Mouse (Mus musculus): ENCODE results near the gene Abhd8. TPM values are rescaled to one million over a fixed set of nuclear protein-coding genes. Genes with fewer than 3 reads are reported as not detected.
"Not testable (repeated sequence)": the region's sequence is repeated elsewhere in the genome, so short reads cannot be mapped to it uniquely, and the experiment has no call there.

The Abhd8 gene
- polyA plus RNA-seq, 1 experiment from 2014 or later: 136 TPM

- Histone ChIP-seq H3K4me3 (no peak overlapping the region), H3K4me2 (no peak overlapping the region), H3K9ac (no peak overlapping the region), H3K9me3 (no peaks in the 10 kb centered on the region), H3K27me3 (0 out of 2 replicates have a peak, but pooled peaks cover 3% of the 10 kb centered on the region), H3K36me3 (peaks cover 6% of the 10 kb centered on the region), H3K4me1 (replicated peaks) (no peaks in the 10 kb centered on the region), H3K27ac (no peak overlapping the region)
- 48% methylated on average over 11 of the region's 11 CpGs for WGBS
- no peak for ATAC-seq (ENCODE audit: low FRiP score)
Measured at GRCm38 (mm10) chr8:71451777-71452176, 11.7 kb downstream of the Abhd8 start.

GRCm38 (mm10) chr8:71451337-71451736, 12.1 kb downstream of the Abhd8 start:
- no peak overlapping the region for H3K27ac ChIP-seq
- no peak for ATAC-seq (ENCODE audit: low FRiP score)
- 0 out of 2 replicates have a peak, but pooled peaks cover 3% of the 10 kb centered on the region for H3K27me3 ChIP-seq
- peaks cover 2% of the 10 kb centered on the region for H3K36me3 ChIP-seq
- no peak overlapping the region for H3K4me2 ChIP-seq
- H3K4me1 ChIP-seq (replicated peaks): no peaks in the 10 kb centered on the region
- H3K4me3 ChIP-seq: no peak overlapping the region
- no peaks in the 10 kb centered on the region for H3K9me3 ChIP-seq
- H3K9ac ChIP-seq: no peak overlapping the region
- 67% methylated on average over 4 of the region's 4 CpGs for WGBS

GRCm38 (mm10) chr8:71445096-71445495, 18.4 kb downstream of the Abhd8 start:
- no peaks in the 10 kb centered on the region for H3K4me1 ChIP-seq (replicated peaks)
- H3K9ac ChIP-seq: no peak overlapping the region
- no peak overlapping the region for H3K27ac ChIP-seq
- no peaks in the 10 kb centered on the region for H3K9me3 ChIP-seq
- H3K27me3 ChIP-seq: peaks cover 9% of the 10 kb centered on the region
- no peaks in the 10 kb centered on the region for H3K36me3 ChIP-seq
- WGBS: 87% methylated on average over 7 of the region's 7 CpGs
- no peak overlapping the region for H3K4me3 ChIP-seq
- ATAC-seq (ENCODE audit: low FRiP score): no peak
- no peak overlapping the region for H3K4me2 ChIP-seq

GRCm38 (mm10) chr8:71441404-71441803, 22.1 kb downstream of the Abhd8 start:
- Histone ChIP-seq H3K9ac (no peak overlapping the region), H3K27ac (no peak overlapping the region), H3K36me3 (no peaks in the 10 kb centered on the region), H3K4me3 (no peak overlapping the region), H3K4me1 (replicated peaks) (no peaks in the 10 kb centered on the region), H3K4me2 (no peak overlapping the region), H3K9me3 (no peaks in the 10 kb centered on the region), H3K27me3 (peaks cover 13% of the 10 kb centered on the region)
- ATAC-seq (ENCODE audit: low FRiP score): no peak
- WGBS: under 1% methylated on average over 7 of the region's 7 CpGs

GRCm38 (mm10) chr8:71437041-71437440, 26.4 kb downstream of the Abhd8 start:
- 50% methylated on average over 3 of the region's 3 CpGs for WGBS

GRCm38 (mm10) chr8:71432935-71433334, 30.5 kb downstream of the Abhd8 start:
- ATAC-seq (ENCODE audit: low FRiP score): not testable (repeated sequence)

More at GRCm38 (mm10) chr8:71437041-71437440, 26.4 kb downstream of the Abhd8 start:
- Histone ChIP-seq H3K36me3 (no peaks in the 10 kb centered on the region), H3K4me1 (replicated peaks) (no peaks in the 10 kb centered on the region), H3K4me2 (no peak overlapping the region), H3K9ac (no peak overlapping the region), H3K27me3 (peaks cover 9% of the 10 kb centered on the region), H3K27ac (no peak overlapping the region), H3K4me3 (no peak overlapping the region), H3K9me3 (no peaks in the 10 kb centered on the region)
- no peak for ATAC-seq (ENCODE audit: low FRiP score)

GRCm38 (mm10) chr8:71422121-71422520, 41.3 kb downstream of the Abhd8 start:
- no peak overlapping the region for H3K9ac ChIP-seq

More at GRCm38 (mm10) chr8:71432935-71433334, 30.5 kb downstream of the Abhd8 start:
- H3K4me2 ChIP-seq; H3K4me1 ChIP-seq (replicated peaks); H3K27ac ChIP-seq; H3K9ac ChIP-seq; H3K9me3 ChIP-seq; H3K4me3 ChIP-seq; H3K27me3 ChIP-seq; H3K36me3 ChIP-seq: not testable (repeated sequence)
- 85% methylated on average over 1 of the region's 1 CpGs for WGBS

GRCm38 (mm10) chr8:71411535-71412273, 51.8 kb downstream of the Abhd8 start:
- Histone ChIP-seq H3K9ac (no peak overlapping the region), H3K4me3 (no peak overlapping the region), H3K36me3 (no peaks in the 10 kb centered on the region), H3K4me1 (replicated peaks) (peaks cover 7% of the 10 kb centered on the region), H3K27me3 (no peaks in the 10 kb centered on the region), H3K27ac (no peak overlapping the region), H3K9me3 (no peaks in the 10 kb centered on the region), H3K4me2 (no peak overlapping the region)
- no peak for ATAC-seq (ENCODE audit: low FRiP score)
- 53% methylated on average over 11 of the region's 11 CpGs for WGBS

More at GRCm38 (mm10) chr8:71422121-71422520, 41.3 kb downstream of the Abhd8 start:
- no peak overlapping the region for H3K27ac ChIP-seq
- no peaks in the 10 kb centered on the region for H3K27me3 ChIP-seq
- no peak for ATAC-seq (ENCODE audit: low FRiP score)
- no peaks in the 10 kb centered on the region for H3K9me3 ChIP-seq
- H3K36me3 ChIP-seq: no peaks in the 10 kb centered on the region
- H3K4me2 ChIP-seq: no peak overlapping the region
- H3K4me1 ChIP-seq (replicated peaks): no peaks in the 10 kb centered on the region
- no peak overlapping the region for H3K4me3 ChIP-seq

GRCm38 (mm10) chr8:71408231-71408630, 55.2 kb downstream of the Abhd8 start:
- Histone ChIP-seq H3K4me1 (replicated peaks) (peaks cover 21% of the 10 kb centered on the region), H3K9ac (no peak overlapping the region), H3K9me3 (no peaks in the 10 kb centered on the region), H3K36me3 (peaks cover 5% of the 10 kb centered on the region; the same call in 1 of the 2 replicates), H3K27me3 (no peaks in the 10 kb centered on the region), H3K4me2 (no peak overlapping the region), H3K4me3 (no peak overlapping the region), H3K27ac (no peak overlapping the region)
- 97% methylated on average over 4 of the region's 4 CpGs for WGBS
- ATAC-seq (ENCODE audit: low FRiP score): no peak

- ATAC-seq (ENCODE audit: low FRiP score): no peak
- Histone ChIP-seq H3K27me3 (no peaks in the 10 kb centered on the region), H3K4me3 (no peak overlapping the region), H3K36me3 (peaks cover 10% of the 10 kb centered on the region), H3K4me2 (no peak overlapping the region), H3K9me3 (no peaks in the 10 kb centered on the region), H3K27ac (no peak overlapping the region), H3K4me1 (replicated peaks) (peaks cover 21% of the 10 kb centered on the region), H3K9ac (no peak overlapping the region)
- 92% methylated on average over 14 of the region's 14 CpGs for WGBS
Measured at GRCm38 (mm10) chr8:71407441-71407840, 56.0 kb downstream of the Abhd8 start.

Other genes starting within 250 kb of the Abhd8 start
- gene Myo9b, start 190.9 kb downstream of the Abhd8 start, polyA plus RNA-seq (2015; fragmentation: Nextera tagmentation; extraction: Ambion mirVana): 16.4 and 18.5 TPM in 2 replicates
- gene Haus8, start 190.7 kb downstream of the Abhd8 start, polyA plus RNA-seq (2015; fragmentation: Nextera tagmentation; extraction: Ambion mirVana): 58.2 and 58.7 TPM in 2 replicates
- 109 and 112 TPM in 2 replicates for gene Use1, start 96.8 kb downstream of the Abhd8 start, polyA plus RNA-seq (2015; fragmentation: Nextera tagmentation; extraction: Ambion mirVana)
- gene Ocel1, start 92.4 kb downstream of the Abhd8 start, polyA plus RNA-seq (2015; fragmentation: Nextera tagmentation; extraction: Ambion mirVana): 4.6 and 6.2 TPM in 2 replicates
- 20.2 and 21.3 TPM in 2 replicates for gene Nr2f6, start 81.7 kb downstream of the Abhd8 start, polyA plus RNA-seq (2015; fragmentation: Nextera tagmentation; extraction: Ambion mirVana)
- 6.2 and 7.1 TPM in 2 replicates for gene Ushbp1, start 67.9 kb downstream of the Abhd8 start, polyA plus RNA-seq (2015; fragmentation: Nextera tagmentation; extraction: Ambion mirVana)
- gene Babam1, start 66.8 kb downstream of the Abhd8 start, polyA plus RNA-seq (2015; fragmentation: Nextera tagmentation; extraction: Ambion mirVana): 83.3 and 90.9 TPM in 2 replicates
- 9.5 and 10.3 TPM in 2 replicates for gene Ankle1, start 57.6 kb downstream of the Abhd8 start, polyA plus RNA-seq (2015; fragmentation: Nextera tagmentation; extraction: Ambion mirVana)
- gene Mrpl34, start 1.3 kb upstream of the Abhd8 start, polyA plus RNA-seq (2015; fragmentation: Nextera tagmentation; extraction: Ambion mirVana): 222 and 230 TPM in 2 replicates
- gene Dda1, start 5.5 kb upstream of the Abhd8 start, polyA plus RNA-seq (2015; fragmentation: Nextera tagmentation; extraction: Ambion mirVana): 212 and 214 TPM in 2 replicates
- gene Ano8, start 22.3 kb upstream of the Abhd8 start, polyA plus RNA-seq (2015; fragmentation: Nextera tagmentation; extraction: Ambion mirVana): 6.6 and 7.1 TPM in 2 replicates
- 13.7 and 14.3 TPM in 2 replicates for gene Gtpbp3, start 24.4 kb upstream of the Abhd8 start, polyA plus RNA-seq (2015; fragmentation: Nextera tagmentation; extraction: Ambion mirVana)
- 13.8 and 14.0 TPM in 2 replicates for gene Plvap, start 48.1 kb upstream of the Abhd8 start, polyA plus RNA-seq (2015; fragmentation: Nextera tagmentation; extraction: Ambion mirVana)
- gene Ccdc194, start 62.1 kb upstream of the Abhd8 start, polyA plus RNA-seq (2015; fragmentation: Nextera tagmentation; extraction: Ambion mirVana): 0.31 and 0.49 TPM in 2 replicates
- gene Bst2, start 73.8 kb upstream of the Abhd8 start, polyA plus RNA-seq (2015; fragmentation: Nextera tagmentation; extraction: Ambion mirVana): 16.0 and 17.2 TPM in 2 replicates
- gene Mvb12a, start 79.3 kb upstream of the Abhd8 start, polyA plus RNA-seq (2015; fragmentation: Nextera tagmentation; extraction: Ambion mirVana): 55.3 and 59.6 TPM in 2 replicates
- gene Tmem221, start 95.2 kb upstream of the Abhd8 start, polyA plus RNA-seq (2015; fragmentation: Nextera tagmentation; extraction: Ambion mirVana): 0.19 TPM in 1 of 2 replicates, not detected in the other
- gene Nxnl1, start 102.9 kb upstream of the Abhd8 start, polyA plus RNA-seq (2015; fragmentation: Nextera tagmentation; extraction: Ambion mirVana): not detected in 2 replicates
- gene Slc27a1, start 105.2 kb upstream of the Abhd8 start, polyA plus RNA-seq (2015; fragmentation: Nextera tagmentation; extraction: Ambion mirVana): 78.5 and 81.9 TPM in 2 replicates
- 197 and 204 TPM in 2 replicates for gene Pgls, start 128.5 kb upstream of the Abhd8 start, polyA plus RNA-seq (2015; fragmentation: Nextera tagmentation; extraction: Ambion mirVana)
- 6.9 and 8.2 TPM in 2 replicates for gene Fam129c, start 134.0 kb upstream of the Abhd8 start, polyA plus RNA-seq (2015; fragmentation: Nextera tagmentation; extraction: Ambion mirVana)
- gene Colgalt1, start 147.3 kb upstream of the Abhd8 start, polyA plus RNA-seq (2015; fragmentation: Nextera tagmentation; extraction: Ambion mirVana): 57.5 and 63.2 TPM in 2 replicates
- gene Unc13a, start 208.1 kb upstream of the Abhd8 start, polyA plus RNA-seq (2015; fragmentation: Nextera tagmentation; extraction: Ambion mirVana): 18.0 and 18.9 TPM in 2 replicates
- gene Jak3, start 212.6 kb upstream of the Abhd8 start, polyA plus RNA-seq (2015; fragmentation: Nextera tagmentation; extraction: Ambion mirVana): 3.5 TPM in 2 replicates
- gene Insl3, start 225.6 kb upstream of the Abhd8 start, polyA plus RNA-seq (2015; fragmentation: Nextera tagmentation; extraction: Ambion mirVana): 0.31 and 0.79 TPM in 2 replicates
- 0.32 and 0.34 TPM in 2 replicates for gene B3gnt3, start 238.1 kb upstream of the Abhd8 start, polyA plus RNA-seq (2015; fragmentation: Nextera tagmentation; extraction: Ambion mirVana)